16 mouse cellular contexts compared by ENCODE assay signal in genomic region chr2:90542656-90543055, GRCm38 (mm10). TPM values are rescaled to one million over a fixed set of nuclear protein-coding genes. Genes with fewer than 3 reads are reported as not detected.
DNase-seq lines count a peak whose midpoint lies in the region; ATAC-seq and TF ChIP-seq lines count a peak whose summit lies in the region.
"Had no signal": no experiment of that assay in that cellular context is flagged by ENCODE, and none has a peak within 500 bp of the region (broad histone marks: within the 10 kb centered on the region; RNA-seq: fewer than 3 reads in every experiment).

No protein-coding gene starts in this region.

- H3K36me3 ChIP-seq in kidney, embryonic 15.5 days = no peaks in the 10 kb centered on the region
- no peaks in the 10 kb centered on the region for H3K36me3 ChIP-seq in myocyte (ENCODE audit: control insufficient read depth, insufficient read depth)
- no peaks in the 10 kb centered on the region for H3K36me3 ChIP-seq in midbrain, embryonic 15.5 days (replicated peaks)
- H3K36me3 ChIP-seq: forebrain, embryonic 10.5 days; heart, embryonic 15.5 days; hindbrain, embryonic 15.5 days had no signal

- H3ac ChIP-seq in myocyte (ENCODE audit: control insufficient read depth, insufficient read length) = no peak overlapping the region

- WGBS in kidney, embryonic 15.5 days = 71% methylated on average over 2 of the region's 2 CpGs
- 97% methylated on average over 2 of the region's 2 CpGs for whole genome bisulfite sequencing in midbrain, embryonic 15.5 days

- peaks cover 63% of the 10 kb centered on the region for H3K4me1 ChIP-seq in kidney, embryonic 15.5 days
- H3K4me1 ChIP-seq in embryonic fibroblast, embryonic 13.5 days (ENCODE audit: control insufficient read depth, insufficient read depth, low read length) = peaks cover 19% of the 10 kb centered on the region
- H3K4me1 ChIP-seq in midbrain, embryonic 15.5 days = no peaks in the 10 kb centered on the region
- H3K4me1 ChIP-seq: heart, embryonic 15.5 days had no signal

- no peaks in the 10 kb centered on the region for H3K27me3 ChIP-seq in kidney, embryonic 15.5 days
- no peaks in the 10 kb centered on the region for H3K27me3 ChIP-seq in myocyte (ENCODE audit: control insufficient read depth, insufficient read depth, insufficient read length)
- no peaks in the 10 kb centered on the region for H3K27me3 ChIP-seq in midbrain, embryonic 15.5 days (replicated peaks)
- H3K27me3 ChIP-seq: heart, embryonic 15.5 days; hindbrain, embryonic 15.5 days had no signal

- TF ChIP-seq POLR2A in embryonic fibroblast, embryonic 13.5 days (IDR thresholded peaks at IDR 0.05; ENCODE audit: low read depth, low read length) = no peak
- TF ChIP-seq POLR2A in myocyte (IDR thresholded peaks at IDR 0.05; ENCODE audit: insufficient read length, low read depth) = no peak

- ATAC-seq in kidney, embryonic 15.5 days (replicated peaks; ENCODE audit: low FRiP score) = 0 out of 2 replicates have a peak, but pooled peaks have one; percentile 4
- no peak for ATAC-seq in midbrain, embryonic 15.5 days (replicated peaks)

- H3K79me2 ChIP-seq in myocyte (ENCODE audit: control insufficient read depth, insufficient read depth) = no peaks in the 10 kb centered on the region

- no peak overlapping the region for H3K4me3 ChIP-seq in kidney, embryonic 15.5 days (replicated peaks)
- H3K4me3 ChIP-seq in embryonic fibroblast, embryonic 13.5 days (ENCODE audit: insufficient read depth, low read length) = no peak overlapping the region
- no peak overlapping the region for H3K4me3 ChIP-seq in myocyte
- no peak overlapping the region for H3K4me3 ChIP-seq in midbrain, embryonic 15.5 days
- H3K4me3 ChIP-seq: forebrain, embryonic 10.5 days; gastrocnemius, adult 2 months; heart, embryonic 15.5 days; hindbrain, embryonic 15.5 days had no signal

- no peak for DNase-seq in kidney, adult 11 months
- peak; percentile 15 for DNase-seq in CD4-positive helper T cell, adult 2 months (ENCODE audit: low read depth, low spot score)
- DNase-seq in thymus, postnatal 4 days = no peak
- no peak for DNase-seq in cerebellum, postnatal 4 days (ENCODE audit: low spot score in 2 of 2)
- DNase-seq: embryo, embryonic 11 days; gastrocnemius, adult 2 months; liver; thymus, postnatal 25 days had no signal

- no peak overlapping the region for H3K9ac ChIP-seq in kidney, embryonic 15.5 days
- no peak overlapping the region for H3K9ac ChIP-seq in midbrain, embryonic 15.5 days
- H3K9ac ChIP-seq: heart, embryonic 15.5 days; hindbrain, embryonic 15.5 days had no signal

- no peak for TF ChIP-seq CTCF in embryonic fibroblast, embryonic 13.5 days (IDR thresholded peaks at IDR 0.05; ENCODE audit: borderline replicate concordance, insufficient read depth, low read length)

- H3K9me3 ChIP-seq in kidney, embryonic 15.5 days (replicated peaks) = no peaks in the 10 kb centered on the region
- no peaks in the 10 kb centered on the region for H3K9me3 ChIP-seq in midbrain, embryonic 15.5 days
- H3K9me3 ChIP-seq: forebrain, embryonic 10.5 days; heart, embryonic 15.5 days; hindbrain, embryonic 15.5 days had no signal

- peak overlapping the region; percentile 60; the same call in 1 of the 2 replicates for H3K27ac ChIP-seq in kidney, embryonic 15.5 days
- peak overlapping the region; percentile 45 for H3K27ac ChIP-seq in embryonic fibroblast, embryonic 13.5 days (ENCODE audit: insufficient read depth, low read length)
- H3K27ac ChIP-seq in midbrain, embryonic 15.5 days = no peak overlapping the region
- H3K27ac ChIP-seq: forebrain, embryonic 10.5 days; gastrocnemius, adult 2 months; heart, embryonic 15.5 days; hindbrain, embryonic 15.5 days; macrophage had no signal

- no peak overlapping the region for H3K4me2 ChIP-seq in kidney, embryonic 15.5 days
- peak overlapping the region; percentile 3 for H3K4me2 ChIP-seq in myocyte (ENCODE audit: low read depth)
- no peak overlapping the region for H3K4me2 ChIP-seq in midbrain, embryonic 15.5 days
- H3K4me2 ChIP-seq: heart, embryonic 15.5 days; hindbrain, embryonic 15.5 days had no signal

TF ChIP-seq in myocyte, 11 proteins besides CTCF, POLR2A, EP300 and RAD21:
- TF ChIP-seq MAX (IDR thresholded peaks at IDR 0.05; ENCODE audit: low read depth) (peak; percentile 15), REST (IDR thresholded peaks at IDR 0.05; ENCODE audit: insufficient read depth, insufficient read length) (no peak), E2F4 (IDR thresholded peaks at IDR 0.05; ENCODE audit: insufficient read depth) (no peak), TCF3 (IDR thresholded peaks at IDR 0.05; ENCODE audit: insufficient read length, low read depth) (no peak), CEBPB (IDR thresholded peaks at IDR 0.05; ENCODE audit: insufficient read depth, poor library complexity, severe bottlenecking) (peak; percentile 66), MYOD1 (IDR thresholded peaks at IDR 0.05; ENCODE audit: control insufficient read depth in 1 of 3, insufficient read length in 2 of 3, low read depth in 2 of 3) (no peak), TCF12 (IDR thresholded peaks at IDR 0.05; ENCODE audit: insufficient read depth, poor library complexity, severe bottlenecking) (no peak), MYOG (IDR thresholded peaks at IDR 0.05; ENCODE audit: control insufficient read depth in 1 of 3, insufficient read depth in 1 of 3, insufficient read length in 2 of 3, low read depth in 2 of 3) (no peak), SRF (IDR thresholded peaks at IDR 0.05; ENCODE audit: control insufficient read depth, insufficient read length, low read depth) (no peak), USF1 (IDR thresholded peaks at IDR 0.05; ENCODE audit: low read depth) (no peak), POLR2AphosphoS2 (IDR thresholded peaks at IDR 0.05; ENCODE audit: insufficient read length, low read depth) (no peak)

RNA-seq across cellular contexts. Expression of gene Ptprj, which starts 37.8 kb away (rescaled TPM):
- polyA plus RNA-seq in kidney, embryonic 15.5 days (2015; fragmentation: Nextera tagmentation; extraction: Ambion mirVana) = 6.5 and 7.1 TPM in 2 replicates
- polyA plus RNA-seq in embryonic fibroblast, embryonic 13.5 days (2011; ENCODE audit: insufficient read length, low read depth, missing spikeins) = 8.0 and 9.9 TPM in 2 replicates
- polyA plus RNA-seq in myocyte (2012; fragmentation: generic; extraction: Trizol) = 1.6 TPM
- 5.9 and 6.1 TPM in 2 replicates for polyA plus RNA-seq in midbrain, embryonic 15.5 days (2015; fragmentation: Nextera tagmentation; extraction: Ambion mirVana)
